ENCODE assay signal across 16 mouse cellular contexts in genomic region chr3:101918526-101918925, GRCm38 (mm10).
"Had no signal": no experiment of that assay in that cellular context is flagged by ENCODE, and none has a peak within 500 bp of the region (broad histone marks: within the 10 kb centered on the region; RNA-seq: fewer than 3 reads in every experiment).

No protein-coding gene starts in this region.

- H3K4me2 ChIP-seq: liver, embryonic 13.5 days; liver, embryonic 15.5 days; lung, embryonic 14.5 days; midbrain, embryonic 12.5 days; neural tube, embryonic 12.5 days; stomach, embryonic 15.5 days had no signal

- DNase-seq: liver, embryonic 13.5 days; lung, adult 18-20 months; lung, embryonic 14.5 days; lung, postnatal 10 days; lung, postnatal 4 days; midbrain, embryonic 14.5 days; right cerebral cortex, postnatal 14 days; thymus, adult 2 months; thymus, postnatal 25 days; thymus, postnatal 4 days had no signal

- H3K9me3 ChIP-seq: liver, embryonic 13.5 days; liver, embryonic 15.5 days; megakaryocyte, embryonic 14.5 days; midbrain, embryonic 12.5 days; neural tube, embryonic 12.5 days; stomach, embryonic 15.5 days had no signal

- H3K4me3 ChIP-seq: liver, embryonic 13.5 days; liver, embryonic 15.5 days; megakaryocyte, embryonic 14.5 days; midbrain, embryonic 12.5 days; neural tube, embryonic 12.5 days; stomach, embryonic 15.5 days had no signal

- H3K36me3 ChIP-seq: liver, embryonic 13.5 days had no signal

- H3K9ac ChIP-seq: liver, embryonic 13.5 days; liver, embryonic 15.5 days; lung, embryonic 14.5 days; midbrain, embryonic 12.5 days; neural tube, embryonic 12.5 days; stomach, embryonic 15.5 days had no signal

- H3K27me3 ChIP-seq: neural tube, embryonic 12.5 days; stomach, embryonic 15.5 days had no signal

- H3K27ac ChIP-seq: liver, embryonic 13.5 days; liver, embryonic 15.5 days; midbrain, embryonic 12.5 days; neural tube, embryonic 12.5 days; stomach, embryonic 15.5 days; stomach, postnatal 0 days had no signal
